Mouse (Mus musculus): ENCODE measurements around the gene Hip1r. TPM values are rescaled to one million over a fixed set of nuclear protein-coding genes. Genes with fewer than 3 reads are reported as not detected.

The Hip1r gene
- polyA plus RNA-seq, 1 experiment from 2014 or later: 7.9 TPM

- WGBS: 87% methylated on average over 7 of the region's 7 CpGs
- no peak overlapping the region for H3K4me2 ChIP-seq
- no peak overlapping the region for H3K9ac ChIP-seq (replicated peaks)
- no peak overlapping the region for H3K27ac ChIP-seq
- H3K4me3 ChIP-seq (replicated peaks): no peak overlapping the region
- no peaks in the 10 kb centered on the region for H3K9me3 ChIP-seq
- no peak for ATAC-seq (ENCODE audit: insufficient number of reproducible peaks, insufficient read depth, low FRiP score, low TSS enrichment, low read depth)
- H3K27me3 ChIP-seq: no peaks in the 10 kb centered on the region
- peaks cover 48% of the 10 kb centered on the region for H3K4me1 ChIP-seq (replicated peaks)
- peaks cover 15% of the 10 kb centered on the region for H3K36me3 ChIP-seq
These were observed 42.9 kb downstream of the Hip1r start for GRCm38 (mm10) chr5:124016291-124016821.

- Histone ChIP-seq H3K4me3 (replicated peaks) (no peak overlapping the region), H3K27ac (no peak overlapping the region), H3K4me1 (replicated peaks) (peaks cover 32% of the 10 kb centered on the region), H3K36me3 (peaks cover 20% of the 10 kb centered on the region), H3K4me2 (no peak overlapping the region), H3K9ac (replicated peaks) (no peak overlapping the region), H3K9me3 (no peaks in the 10 kb centered on the region), H3K27me3 (no peaks in the 10 kb centered on the region)
- 88% methylated on average over 9 of the region's 9 CpGs for WGBS
- no peak for ATAC-seq (ENCODE audit: insufficient number of reproducible peaks, insufficient read depth, low FRiP score, low TSS enrichment, low read depth)
These were observed 44.5 kb downstream of the Hip1r start for GRCm38 (mm10) chr5:124017941-124018340.

- WGBS: 78% methylated on average over 9 of the region's 9 CpGs
- Histone ChIP-seq H3K4me2 (no peak overlapping the region), H3K4me1 (replicated peaks) (peaks cover 27% of the 10 kb centered on the region), H3K9me3 (no peaks in the 10 kb centered on the region), H3K36me3 (peaks cover 20% of the 10 kb centered on the region), H3K9ac (replicated peaks) (no peak overlapping the region), H3K4me3 (replicated peaks) (no peak overlapping the region), H3K27me3 (no peaks in the 10 kb centered on the region), H3K27ac (no peak overlapping the region)
- ATAC-seq (ENCODE audit: insufficient number of reproducible peaks, insufficient read depth, low FRiP score, low TSS enrichment, low read depth): no peak
These were observed 45.2 kb downstream of the Hip1r start for GRCm38 (mm10) chr5:124018651-124019050.

GRCm38 (mm10) chr5:124019348-124020216 lies 46.2 kb downstream of the Hip1r start:
- Histone ChIP-seq H3K9ac (replicated peaks) (no peak overlapping the region), H3K4me1 (replicated peaks) (peaks cover 27% of the 10 kb centered on the region), H3K27ac (no peak overlapping the region), H3K4me2 (no peak overlapping the region), H3K9me3 (no peaks in the 10 kb centered on the region), H3K4me3 (replicated peaks) (no peak overlapping the region), H3K27me3 (no peaks in the 10 kb centered on the region), H3K36me3 (peaks cover 20% of the 10 kb centered on the region)
- ATAC-seq (ENCODE audit: insufficient number of reproducible peaks, insufficient read depth, low FRiP score, low TSS enrichment, low read depth): no peak
- WGBS: 79% methylated on average over 12 of the region's 12 CpGs

GRCm38 (mm10) chr5:124021148-124021547 lies 47.7 kb downstream of the Hip1r start:
- no peak for ATAC-seq (ENCODE audit: insufficient number of reproducible peaks, insufficient read depth, low FRiP score, low TSS enrichment, low read depth)
- Histone ChIP-seq H3K36me3 (peaks cover 25% of the 10 kb centered on the region), H3K27ac (no peak overlapping the region), H3K4me2 (no peak overlapping the region), H3K9me3 (no peaks in the 10 kb centered on the region), H3K4me1 (replicated peaks) (peaks cover 29% of the 10 kb centered on the region), H3K27me3 (no peaks in the 10 kb centered on the region), H3K4me3 (replicated peaks) (no peak overlapping the region), H3K9ac (replicated peaks) (no peak overlapping the region)
- 94% methylated on average over 11 of the region's 11 CpGs for WGBS

- WGBS: 89% methylated on average over 11 of the region's 11 CpGs
- Histone ChIP-seq H3K9ac (replicated peaks) (no peak overlapping the region), H3K27me3 (no peaks in the 10 kb centered on the region), H3K4me2 (no peak overlapping the region), H3K36me3 (peaks cover 30% of the 10 kb centered on the region), H3K4me1 (replicated peaks) (peaks cover 28% of the 10 kb centered on the region), H3K27ac (no peak overlapping the region), H3K9me3 (no peaks in the 10 kb centered on the region), H3K4me3 (replicated peaks) (no peak overlapping the region)
- no peak for ATAC-seq (ENCODE audit: insufficient number of reproducible peaks, insufficient read depth, low FRiP score, low TSS enrichment, low read depth)
These were observed 48.3 kb downstream of the Hip1r start for GRCm38 (mm10) chr5:124021701-124022100.

GRCm38 (mm10) chr5:124022365-124022764 lies 48.9 kb downstream of the Hip1r start:
- Histone ChIP-seq H3K27me3 (no peaks in the 10 kb centered on the region), H3K9me3 (no peaks in the 10 kb centered on the region), H3K4me3 (replicated peaks) (no peak overlapping the region), H3K27ac (no peak overlapping the region), H3K9ac (replicated peaks) (no peak overlapping the region), H3K36me3 (peaks cover 37% of the 10 kb centered on the region), H3K4me2 (no peak overlapping the region), H3K4me1 (replicated peaks) (peaks cover 27% of the 10 kb centered on the region)
- 86% methylated on average over 7 of the region's 7 CpGs for WGBS
- no peak for ATAC-seq (ENCODE audit: insufficient number of reproducible peaks, insufficient read depth, low FRiP score, low TSS enrichment, low read depth)

GRCm38 (mm10) chr5:124024677-124025076 lies 51.2 kb downstream of the Hip1r start:
- Histone ChIP-seq H3K4me2 (no peak overlapping the region), H3K9me3 (no peaks in the 10 kb centered on the region), H3K4me1 (replicated peaks) (peaks cover 31% of the 10 kb centered on the region), H3K27ac (no peak overlapping the region; the same call in 1 of the 2 replicates), H3K4me3 (replicated peaks) (no peak overlapping the region), H3K36me3 (peaks cover 38% of the 10 kb centered on the region), H3K9ac (replicated peaks) (no peak overlapping the region), H3K27me3 (no peaks in the 10 kb centered on the region)
- WGBS: 79% methylated on average over 6 of the region's 6 CpGs
- no peak for ATAC-seq (ENCODE audit: insufficient number of reproducible peaks, insufficient read depth, low FRiP score, low TSS enrichment, low read depth)

GRCm38 (mm10) chr5:124025146-124025545 lies 51.7 kb downstream of the Hip1r start:
- peaks cover 33% of the 10 kb centered on the region for H3K4me1 ChIP-seq (replicated peaks)
- no peak overlapping the region for H3K9ac ChIP-seq (replicated peaks)
- H3K27ac ChIP-seq: no peak overlapping the region; the same call in 1 of the 2 replicates
- H3K4me2 ChIP-seq: no peak overlapping the region
- no peak for ATAC-seq (ENCODE audit: insufficient number of reproducible peaks, insufficient read depth, low FRiP score, low TSS enrichment, low read depth)
- H3K4me3 ChIP-seq (replicated peaks): no peak overlapping the region
- H3K27me3 ChIP-seq: no peaks in the 10 kb centered on the region
- 82% methylated on average over 9 of the region's 9 CpGs for WGBS
- H3K36me3 ChIP-seq: peaks cover 38% of the 10 kb centered on the region
- H3K9me3 ChIP-seq: no peaks in the 10 kb centered on the region

- no peak overlapping the region for H3K4me3 ChIP-seq (replicated peaks)
These were observed 52.4 kb downstream of the Hip1r start for GRCm38 (mm10) chr5:124025587-124026441.

GRCm38 (mm10) chr5:124026568-124026967 lies 53.1 kb downstream of the Hip1r start:
- Histone ChIP-seq H3K27ac (no peak overlapping the region), H3K4me2 (no peak overlapping the region), H3K4me3 (replicated peaks) (no peak overlapping the region), H3K36me3 (peaks cover 27% of the 10 kb centered on the region), H3K9ac (replicated peaks) (no peak overlapping the region), H3K4me1 (replicated peaks) (peaks cover 44% of the 10 kb centered on the region), H3K9me3 (no peaks in the 10 kb centered on the region), H3K27me3 (no peaks in the 10 kb centered on the region)
- 94% methylated on average over 5 of the region's 5 CpGs for WGBS
- no peak for ATAC-seq (ENCODE audit: insufficient number of reproducible peaks, insufficient read depth, low FRiP score, low TSS enrichment, low read depth)

More at GRCm38 (mm10) chr5:124025587-124026441, 52.4 kb downstream of the Hip1r start:
- Histone ChIP-seq H3K9ac (replicated peaks) (no peak overlapping the region), H3K4me2 (no peak overlapping the region), H3K27ac (no peak overlapping the region), H3K9me3 (no peaks in the 10 kb centered on the region), H3K27me3 (no peaks in the 10 kb centered on the region), H3K4me1 (replicated peaks) (peaks cover 39% of the 10 kb centered on the region), H3K36me3 (peaks cover 35% of the 10 kb centered on the region)
- ATAC-seq (ENCODE audit: insufficient number of reproducible peaks, insufficient read depth, low FRiP score, low TSS enrichment, low read depth): no peak
- 91% methylated on average over 15 of the region's 15 CpGs for WGBS

All from limb, embryonic 12.5 days (tissue).